Mouse (Mus musculus): ENCODE data around the gene Psenen.

Psenen gene

DNA sequence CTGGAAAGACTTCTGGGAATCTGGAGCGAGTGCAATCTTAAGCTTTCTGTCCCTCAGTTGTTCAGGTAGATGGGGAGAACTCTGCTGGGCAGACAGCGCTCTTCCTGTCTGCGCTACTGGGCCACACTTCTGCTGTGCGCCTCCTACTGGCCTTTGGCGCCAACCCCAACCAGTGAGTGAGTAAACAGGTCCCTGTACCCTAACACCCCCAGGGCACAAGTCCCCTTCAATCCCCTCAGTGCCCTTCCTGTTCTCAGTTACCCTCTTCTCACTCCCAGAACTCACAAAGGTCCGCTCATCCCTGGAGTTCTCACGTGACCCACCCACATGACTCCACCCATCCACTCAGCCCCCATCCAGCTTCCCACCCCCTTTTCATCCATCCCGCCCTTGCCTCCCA lies 45.1 kb downstream of the Psenen start:
- DNase-seq (ENCODE audit: low read depth, low spot score), result peak; percentile 47

DNA sequence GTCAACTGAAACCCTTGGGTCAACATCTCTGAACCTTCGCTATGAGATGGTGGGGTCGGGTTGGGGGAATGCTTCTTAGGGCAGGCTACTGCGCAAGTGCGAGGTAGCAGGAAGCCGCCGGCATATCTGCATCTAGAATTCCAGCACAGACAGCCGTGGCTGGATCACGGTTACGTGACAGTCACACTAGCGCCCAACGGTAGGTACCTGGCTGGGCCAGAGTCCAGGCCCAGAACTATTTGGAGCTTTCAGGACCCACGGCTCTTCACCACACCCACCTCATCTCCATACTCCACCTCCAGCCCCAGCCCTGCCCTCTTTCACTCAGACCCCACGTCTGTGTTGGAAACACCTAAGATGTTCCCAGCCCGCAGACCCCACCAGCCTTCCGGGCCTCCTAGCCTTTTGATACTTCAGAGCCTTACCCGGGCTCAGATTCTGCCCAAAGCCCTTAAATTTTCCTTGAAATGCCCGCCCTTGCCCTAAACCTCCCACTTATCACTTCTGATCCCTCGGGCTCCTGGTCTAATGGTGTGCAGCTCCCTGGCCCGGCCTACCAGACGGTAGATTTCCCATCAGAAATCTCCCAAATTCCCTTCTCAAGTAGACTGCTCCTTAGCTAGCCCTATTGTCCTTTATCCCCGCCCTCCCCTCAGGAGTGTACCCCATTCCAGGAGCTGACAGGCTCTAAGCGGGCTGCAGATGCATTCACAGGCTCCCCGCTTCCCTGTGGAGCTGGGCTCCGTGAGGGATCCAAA lies 48.2 kb downstream of the Psenen start:
- peak; percentile 88 for DNase-seq (ENCODE audit: low read depth, low spot score)
